Mouse (Mus musculus): ENCODE measurements around the gene Bcas3. TPM values are rescaled to one million over a fixed set of nuclear protein-coding genes. Genes with fewer than 3 reads are reported as not detected.
A peak's percentile ranks its signal among the peaks of the same experiment; 100 is the strongest.

Gene Bcas3
- total RNA-seq, 1 experiment from 2014 or later, result 19.2 TPM

DNA sequence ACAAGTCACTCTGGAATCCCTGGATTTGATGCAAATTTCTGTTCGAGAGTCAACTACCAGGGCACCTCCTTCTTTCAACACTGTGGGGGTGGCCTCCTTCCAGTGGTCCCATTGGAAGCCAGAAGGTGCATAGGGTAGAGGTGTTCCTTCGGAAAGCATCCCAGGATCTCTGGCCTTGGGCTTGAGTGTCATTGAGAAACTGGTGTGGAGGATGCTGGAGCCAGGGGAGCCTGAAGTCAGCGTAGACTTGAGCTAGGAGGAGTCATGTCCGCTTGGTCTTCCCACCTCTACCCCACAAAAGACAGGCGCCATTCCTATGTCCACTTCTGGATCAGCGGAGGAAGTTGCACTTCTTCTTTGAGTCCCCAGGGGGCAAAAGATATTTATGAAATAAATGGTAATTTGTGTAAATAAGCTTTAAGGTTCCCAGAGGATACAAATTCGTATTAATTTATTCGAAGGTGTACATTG, 488.3 kb downstream of the Bcas3 start:
- ATAC-seq (replicated peaks in 1 of 2; ENCODE audit: insufficient read depth in 1 of 2, low FRiP score in 2 of 2, low TSS enrichment in 1 of 2, low read depth in 1 of 2, poor library complexity in 2 of 2, severe bottlenecking in 2 of 2), result no peak

DNA sequence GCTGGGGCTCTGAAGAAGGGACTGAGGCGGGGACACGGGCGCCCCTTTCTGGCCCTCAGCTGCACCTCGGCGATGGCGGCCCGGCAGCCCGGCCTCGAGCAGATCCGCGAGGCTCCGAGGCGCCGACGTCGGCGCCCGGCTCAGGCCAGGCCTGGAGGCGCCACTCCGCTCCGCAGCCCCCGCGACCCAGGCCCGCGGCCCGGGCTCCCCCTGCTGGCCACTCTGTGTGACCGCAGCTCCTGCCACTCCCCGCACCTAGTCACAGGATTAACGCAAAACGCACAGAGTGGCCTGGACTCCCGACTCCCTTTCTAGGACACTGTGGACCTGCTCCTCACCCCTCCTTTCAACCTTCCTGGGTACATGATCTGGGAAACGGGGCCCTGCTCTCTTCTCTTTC, 489.0 kb downstream of the Bcas3 start:
- 0 out of 4 replicates have a peak, but pooled peaks have one; percentile 29 to 30 for ATAC-seq (replicated peaks in 1 of 2; ENCODE audit: insufficient read depth in 1 of 2, low FRiP score in 2 of 2, low TSS enrichment in 1 of 2, low read depth in 1 of 2, poor library complexity in 2 of 2, severe bottlenecking in 2 of 2)

DNA sequence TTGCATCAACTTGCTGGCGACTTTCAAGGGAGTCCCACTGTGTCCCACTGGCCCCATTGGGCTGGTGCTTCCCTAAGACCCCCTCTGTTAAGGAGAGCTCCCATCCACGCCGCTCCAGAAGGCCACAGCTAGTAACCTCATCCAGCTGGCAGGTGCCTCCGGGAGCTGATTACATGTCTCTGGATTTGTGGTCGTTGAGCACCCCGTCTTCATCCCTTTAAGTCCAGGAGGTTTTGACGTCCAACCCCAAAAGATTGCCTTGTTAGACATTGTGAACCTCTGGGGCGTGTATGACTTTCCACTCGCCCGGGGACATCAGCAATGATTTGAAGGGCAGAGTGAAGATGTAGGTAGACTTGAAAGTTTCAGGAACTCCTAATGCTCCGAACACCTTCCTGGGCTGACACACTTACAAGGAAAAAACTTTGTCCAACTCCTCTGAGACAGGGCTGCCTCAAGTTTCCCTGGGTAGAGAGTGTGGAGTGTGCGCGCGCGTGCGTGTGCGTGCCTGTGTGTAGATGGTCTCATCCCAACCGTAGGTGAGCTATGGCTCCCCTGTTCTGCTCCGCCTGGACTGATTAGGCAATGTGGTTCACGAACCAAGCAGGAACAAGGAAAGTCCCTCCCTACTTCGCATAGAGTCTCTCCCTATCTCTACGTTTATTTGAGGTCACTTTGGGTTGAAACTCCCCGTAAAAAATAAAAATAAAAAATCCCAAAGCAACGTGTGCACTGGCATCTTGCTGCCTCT, 489.8 kb downstream of the Bcas3 start:
- ATAC-seq (replicated peaks in 1 of 2; ENCODE audit: insufficient read depth in 1 of 2, low FRiP score in 2 of 2, low TSS enrichment in 1 of 2, low read depth in 1 of 2, poor library complexity in 2 of 2, severe bottlenecking in 2 of 2), result no peak

DNA sequence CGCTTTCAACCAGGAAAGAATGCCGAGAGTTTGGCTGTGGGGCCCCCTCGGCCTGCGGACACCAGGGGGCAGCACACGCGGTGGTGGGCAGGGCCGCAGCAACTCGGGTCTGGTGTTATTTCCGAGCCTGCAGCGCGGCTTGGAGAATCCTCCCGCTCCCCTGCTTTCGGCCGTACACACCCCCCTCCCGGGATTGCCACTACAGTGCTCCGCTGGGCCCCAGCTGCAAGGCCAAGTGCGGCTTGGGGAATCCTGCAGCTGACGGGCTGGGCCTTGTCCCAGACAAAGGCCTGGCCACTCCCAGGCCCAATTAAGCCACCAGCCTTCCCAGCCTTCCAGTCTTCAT, 490.4 kb downstream of the Bcas3 start:
- peak; percentile 43; a peak in 2 of 4 replicates for ATAC-seq (replicated peaks in 1 of 2; ENCODE audit: insufficient read depth in 1 of 2, low FRiP score in 2 of 2, low TSS enrichment in 1 of 2, low read depth in 1 of 2, poor library complexity in 2 of 2, severe bottlenecking in 2 of 2)

DNA sequence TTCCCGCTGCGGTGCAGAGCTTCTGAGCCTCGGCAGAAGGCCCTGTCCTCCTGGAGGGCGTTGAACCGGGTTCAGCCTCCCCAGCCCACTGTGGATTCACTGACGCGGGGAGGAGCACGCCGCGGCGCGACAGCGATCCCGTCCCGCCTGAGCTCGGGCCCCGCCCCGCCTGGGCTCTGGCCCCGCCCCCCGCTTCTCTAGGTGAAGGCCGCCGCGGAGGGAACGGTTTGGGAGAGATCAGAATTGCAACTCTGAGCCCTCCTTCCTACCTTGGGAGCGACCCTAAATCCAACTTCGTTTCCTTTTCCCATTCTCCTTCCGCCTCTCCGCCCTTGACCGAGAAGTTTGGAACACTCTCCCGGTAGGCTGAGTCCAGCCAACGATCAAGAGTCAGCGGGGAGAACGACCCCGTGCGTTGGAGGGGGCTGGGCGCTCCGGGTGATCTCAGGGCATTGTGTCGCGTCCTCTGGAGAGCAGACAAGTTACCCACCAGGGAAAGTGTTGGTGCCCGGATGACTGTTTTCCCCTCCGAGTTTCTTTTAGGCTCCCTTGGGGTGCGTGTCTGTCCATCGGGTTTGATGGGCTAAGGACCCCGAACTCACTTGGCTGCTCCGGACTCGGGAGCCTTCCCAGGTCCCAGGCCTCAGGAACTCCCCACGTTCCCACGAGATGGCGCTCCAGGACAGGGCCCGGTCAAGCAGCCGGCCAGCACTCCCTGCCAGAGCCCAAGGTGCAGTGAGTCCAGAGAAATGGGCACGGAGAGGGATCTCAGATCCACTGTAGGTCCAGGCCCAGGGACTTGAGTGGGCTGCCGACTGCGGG, 491.4 kb downstream of the Bcas3 start:
- ATAC-seq (replicated peaks in 1 of 2; ENCODE audit: insufficient read depth in 1 of 2, low FRiP score in 2 of 2, low TSS enrichment in 1 of 2, low read depth in 1 of 2, poor library complexity in 2 of 2, severe bottlenecking in 2 of 2), result 0 out of 4 replicates have a peak, but pooled peaks of 1 of the 2 experiments have one; percentile 21

DNA sequence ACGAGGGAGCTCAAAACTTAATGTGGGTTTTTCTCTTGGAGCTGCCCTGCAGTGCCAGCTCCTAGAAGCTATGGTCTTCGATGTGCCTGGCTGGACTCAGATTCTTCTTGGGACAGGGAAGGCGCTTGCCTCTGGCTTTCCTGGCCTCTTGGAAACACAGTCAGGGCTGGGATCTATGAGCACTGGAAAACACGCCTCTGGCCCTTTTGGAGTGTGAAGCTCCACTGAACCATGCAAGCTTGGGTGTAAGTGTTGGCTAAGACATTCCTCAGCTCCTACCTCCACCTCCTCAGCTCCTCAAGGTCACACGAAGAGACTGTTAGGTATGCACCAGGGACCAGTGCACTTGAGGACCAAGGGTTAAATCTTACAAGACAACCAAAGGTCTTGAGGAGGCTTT, 492.0 kb downstream of the Bcas3 start:
- no peak for ATAC-seq (replicated peaks in 1 of 2; ENCODE audit: insufficient read depth in 1 of 2, low FRiP score in 2 of 2, low TSS enrichment in 1 of 2, low read depth in 1 of 2, poor library complexity in 2 of 2, severe bottlenecking in 2 of 2)

DNA sequence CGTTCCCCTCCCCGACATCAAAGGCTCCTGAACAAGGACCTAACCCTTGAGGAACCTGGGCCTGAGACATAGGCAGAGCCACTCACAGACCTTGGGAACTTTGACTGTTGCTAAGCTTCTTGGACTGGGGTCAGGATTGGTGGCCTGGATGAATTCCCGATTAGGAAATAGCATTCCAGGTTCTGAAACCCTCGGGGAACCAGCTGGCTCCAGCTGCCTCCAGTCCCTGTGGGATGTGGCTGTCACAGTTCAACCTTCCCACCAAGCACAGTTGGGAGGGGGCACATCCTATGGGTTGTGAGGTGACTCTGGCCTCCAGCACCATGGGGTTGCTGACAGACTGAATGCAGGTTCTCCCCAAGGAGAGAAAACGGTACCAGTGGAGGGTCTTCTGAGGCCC, 493.0 kb downstream of the Bcas3 start:
- no peak for ATAC-seq (replicated peaks in 1 of 2; ENCODE audit: insufficient read depth in 1 of 2, low FRiP score in 2 of 2, low TSS enrichment in 1 of 2, low read depth in 1 of 2, poor library complexity in 2 of 2, severe bottlenecking in 2 of 2)

DNA sequence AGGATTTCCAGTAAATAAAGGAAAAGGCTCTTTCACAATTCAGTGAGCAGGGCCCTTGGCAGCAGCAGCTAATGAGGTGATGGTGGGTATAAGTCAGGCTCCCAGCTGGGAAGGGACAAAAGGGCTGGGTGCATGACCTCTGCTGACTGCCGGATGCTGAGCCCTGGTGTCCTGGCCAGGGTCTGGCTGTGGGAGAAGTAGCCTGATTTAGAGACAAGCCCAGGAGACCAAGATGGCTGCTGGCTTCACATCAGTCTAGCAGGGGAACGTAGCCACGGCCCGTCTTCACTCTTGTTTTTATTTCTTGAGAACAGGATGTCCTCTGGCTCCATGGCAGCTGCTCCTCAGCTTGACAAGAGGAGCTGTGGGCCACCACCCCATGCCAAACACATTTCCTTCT, 493.5 kb downstream of the Bcas3 start:
- no peak for ATAC-seq (replicated peaks in 1 of 2; ENCODE audit: insufficient read depth in 1 of 2, low FRiP score in 2 of 2, low TSS enrichment in 1 of 2, low read depth in 1 of 2, poor library complexity in 2 of 2, severe bottlenecking in 2 of 2)

DNA sequence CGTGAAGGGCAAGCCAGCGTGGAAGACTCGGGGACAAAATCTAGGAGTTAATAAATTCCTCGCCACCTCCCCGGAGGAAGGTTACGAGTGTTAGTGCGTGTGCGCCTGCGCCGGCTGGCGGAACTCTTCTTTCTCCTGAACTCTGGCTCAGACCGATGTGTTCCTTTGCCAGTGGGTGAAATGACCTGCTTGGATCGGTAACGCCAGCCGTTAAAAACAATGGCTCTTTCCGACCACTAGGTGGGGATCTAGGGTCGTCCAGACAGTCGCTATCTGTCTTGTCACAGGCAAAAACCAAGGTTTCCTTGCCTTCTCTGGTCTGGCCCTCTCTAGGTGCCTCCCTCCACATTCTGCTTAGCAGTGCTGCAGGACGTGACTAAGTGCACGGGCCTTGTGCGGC, 496.1 kb downstream of the Bcas3 start:
- ATAC-seq (replicated peaks in 1 of 2; ENCODE audit: insufficient read depth in 1 of 2, low FRiP score in 2 of 2, low TSS enrichment in 1 of 2, low read depth in 1 of 2, poor library complexity in 2 of 2, severe bottlenecking in 2 of 2), result peak; percentile 66 to 75

DNA sequence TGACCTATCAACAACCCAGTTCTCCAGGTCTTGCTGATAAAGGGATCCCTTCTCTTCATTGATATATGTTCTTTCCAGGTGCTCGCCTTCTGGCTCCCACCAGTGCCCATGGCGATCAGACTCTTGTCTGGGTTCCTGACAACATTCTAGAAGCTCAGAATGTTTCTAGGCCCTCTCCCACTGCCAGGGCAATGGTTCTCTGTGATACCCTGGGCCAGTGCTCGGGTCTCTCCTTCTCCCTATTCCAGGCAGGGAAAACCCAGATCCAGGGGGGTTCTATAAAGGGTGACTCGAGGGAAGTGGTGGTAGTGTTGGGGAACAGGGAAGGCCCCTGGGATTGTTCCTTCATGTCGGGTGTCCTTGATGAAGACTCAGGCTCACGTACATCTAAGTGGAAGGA, 497.3 kb downstream of the Bcas3 start, which contains the start of gene Gm11444:
Gm11444 (minus strand) TSS at position 101 of the 400 bp plus-strand sequence.
- no peak for ATAC-seq (replicated peaks in 1 of 2; ENCODE audit: insufficient read depth in 1 of 2, low FRiP score in 2 of 2, low TSS enrichment in 1 of 2, low read depth in 1 of 2, poor library complexity in 2 of 2, severe bottlenecking in 2 of 2)

DNA sequence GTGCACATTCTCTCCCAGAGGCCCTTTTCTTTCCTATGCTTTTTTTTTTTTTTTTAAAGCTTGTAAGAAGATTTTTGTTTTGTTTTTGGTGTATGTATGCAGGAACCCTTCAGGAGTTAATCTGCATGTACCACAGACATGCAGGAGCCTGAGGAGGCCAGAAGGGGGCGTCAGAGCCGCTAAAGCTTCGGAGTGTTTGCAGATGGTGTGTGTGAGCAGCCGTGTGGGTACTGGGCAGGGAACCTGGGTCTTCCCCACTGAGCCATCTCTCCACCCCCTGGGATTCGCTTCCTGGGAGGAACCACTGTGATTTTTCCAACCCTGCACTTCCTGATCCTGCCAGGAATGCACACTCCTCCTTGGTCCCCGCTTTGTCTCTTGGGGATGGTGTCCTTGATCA, 497.8 kb downstream of the Bcas3 start:
- ATAC-seq (replicated peaks in 1 of 2; ENCODE audit: insufficient read depth in 1 of 2, low FRiP score in 2 of 2, low TSS enrichment in 1 of 2, low read depth in 1 of 2, poor library complexity in 2 of 2, severe bottlenecking in 2 of 2), result no peak

DNA sequence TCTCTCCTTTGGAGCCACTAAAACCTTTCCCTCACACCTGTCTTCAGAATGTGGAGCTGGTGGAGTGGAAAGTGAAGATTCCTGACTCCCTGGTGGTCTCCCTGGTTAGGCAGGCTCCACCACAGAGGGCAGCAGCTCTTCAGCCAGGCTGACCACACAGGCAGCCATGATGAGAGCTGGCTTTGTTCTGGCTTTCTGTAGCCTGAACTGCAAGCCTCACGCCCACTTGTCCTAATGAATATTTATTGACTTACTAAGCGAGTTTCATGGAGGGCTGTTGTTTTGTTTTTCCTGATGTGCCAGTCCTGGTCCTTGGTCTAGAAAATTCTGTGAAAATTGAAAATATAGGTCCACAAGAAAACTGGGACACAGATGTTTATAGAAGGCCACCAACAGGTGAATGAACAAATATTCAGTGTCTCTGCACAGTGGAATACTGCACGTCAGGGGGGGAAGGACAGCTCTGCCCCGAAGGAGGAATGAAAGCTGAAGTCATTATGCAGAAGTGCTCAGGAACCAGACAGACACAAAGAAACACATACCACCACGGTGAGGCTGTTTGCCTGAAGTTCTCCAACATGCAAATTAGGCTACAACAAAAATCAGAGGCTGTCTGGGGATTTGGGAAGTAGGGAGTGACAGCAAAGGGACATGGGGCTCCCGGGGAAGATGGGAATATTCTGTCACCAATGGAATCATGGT, 505.2 kb downstream of the Bcas3 start:
- ATAC-seq (replicated peaks in 1 of 2; ENCODE audit: insufficient read depth in 1 of 2, low FRiP score in 2 of 2, low TSS enrichment in 1 of 2, low read depth in 1 of 2, poor library complexity in 2 of 2, severe bottlenecking in 2 of 2), result no peak

DNA sequence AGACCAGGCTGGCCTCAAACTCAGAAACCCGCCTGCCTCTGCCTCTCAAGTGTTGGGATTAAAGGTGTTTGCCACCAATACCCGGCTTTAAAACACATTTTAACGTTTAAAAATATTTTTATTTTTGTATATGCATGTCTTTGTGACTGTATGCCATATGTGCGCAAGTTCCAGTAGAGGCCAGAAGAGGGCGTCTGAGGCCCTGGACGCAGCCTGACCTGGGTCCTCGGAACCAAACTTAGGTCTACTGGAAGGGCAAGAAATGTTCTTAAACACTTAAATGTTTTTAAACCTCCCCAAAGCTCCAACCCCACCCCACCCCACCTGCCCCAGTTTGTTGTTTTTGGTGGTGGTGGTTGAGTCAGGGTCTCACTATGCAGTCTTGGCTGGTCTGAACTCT, 511.4 kb downstream of the Bcas3 start:
- ATAC-seq (replicated peaks in 1 of 2; ENCODE audit: insufficient read depth in 1 of 2, low FRiP score in 2 of 2, low TSS enrichment in 1 of 2, low read depth in 1 of 2, poor library complexity in 2 of 2, severe bottlenecking in 2 of 2), result no peak

Other genes with a start within 250 kb of the Bcas3 start
- 18.5 and 23.6 TPM in 2 replicates for gene Usp32, start 213.0 kb upstream of the Bcas3 start, total RNA-seq (2017)
- not detected in 2 replicates for gene 1700125H20Rik, start 182.8 kb upstream of the Bcas3 start, total RNA-seq (2017)
- gene Appbp2, start 118.0 kb upstream of the Bcas3 start, total RNA-seq (2017), result 43.1 and 44.5 TPM in 2 replicates
- 16.5 and 19.4 TPM in 2 replicates for gene Ppm1d, start 41.9 kb upstream of the Bcas3 start, total RNA-seq (2017)

Data from hematopoietic stem cell, adult 5-6 weeks (primary cell).